11 mouse cellular contexts compared by ENCODE assay signal in genomic region chr3:121212156-121212555, GRCm38 (mm10). TPM values are rescaled to one million over a fixed set of nuclear protein-coding genes. Genes with fewer than 3 reads are reported as not detected.
DNase-seq lines count a peak whose midpoint lies in the region; ATAC-seq and TF ChIP-seq lines count a peak whose summit lies in the region.
"Had no signal": no experiment of that assay in that cellular context is flagged by ENCODE, and none has a peak within 500 bp of the region (broad histone marks: within the 10 kb centered on the region; RNA-seq: fewer than 3 reads in every experiment).

No protein-coding gene starts in this region.

- no peak overlapping the region for H3K4me3 ChIP-seq in layer of hippocampus, adult 2 months
- no peak overlapping the region for H3K4me3 ChIP-seq in midbrain, embryonic 13.5 days (replicated peaks)
- H3K4me3 ChIP-seq: limb, embryonic 13.5 days had no signal

- no peak for ATAC-seq in midbrain, embryonic 13.5 days
- ATAC-seq: activated CD4-positive, CD25-positive, alpha-beta regulatory T cell, adult 4 months had no signal

- no peaks in the 10 kb centered on the region for H3K27me3 ChIP-seq in midbrain, embryonic 13.5 days
- H3K27me3 ChIP-seq: limb, embryonic 13.5 days had no signal

- H3K27ac ChIP-seq in layer of hippocampus, adult 2 months: no peak overlapping the region
- H3K27ac ChIP-seq in midbrain, embryonic 13.5 days: no peak overlapping the region
- H3K27ac ChIP-seq: limb, embryonic 13.5 days had no signal

- no peak overlapping the region for H3K9ac ChIP-seq in midbrain, embryonic 13.5 days (replicated peaks)
- H3K9ac ChIP-seq: limb, embryonic 13.5 days had no signal

- no peaks in the 10 kb centered on the region for H3K36me3 ChIP-seq in midbrain, embryonic 13.5 days
- H3K36me3 ChIP-seq: limb, embryonic 13.5 days had no signal

- no peak overlapping the region for H3K4me2 ChIP-seq in midbrain, embryonic 13.5 days (replicated peaks)
- H3K4me2 ChIP-seq: limb, embryonic 13.5 days had no signal

- no peaks in the 10 kb centered on the region for H3K9me3 ChIP-seq in midbrain, embryonic 13.5 days
- H3K9me3 ChIP-seq: limb, embryonic 13.5 days had no signal

- peak; percentile 44 for DNase-seq in cerebellum, adult 9-10 months
- DNase-seq in cerebellum, adult 11-12 months: no peak
- no peak for DNase-seq in layer of hippocampus, adult 2 months (ENCODE audit: low spot score in 2 of 2)
- no peak for DNase-seq in layer of hippocampus, postnatal 14 days (ENCODE audit: low spot score in 2 of 2)
- DNase-seq in 3T3-L1 (ENCODE audit: low read depth, low spot score): peak; percentile 31
- peak; percentile 38 for DNase-seq in R1 (ENCODE audit: low read depth, low spot score)
- DNase-seq in retina, embryonic 14.5 days (ENCODE audit: low spot score): no peak
- DNase-seq: heart, postnatal 10 days had no signal

- peaks cover 8% of the 10 kb centered on the region for H3K4me1 ChIP-seq in midbrain, embryonic 13.5 days (replicated peaks)
- H3K4me1 ChIP-seq: limb, embryonic 13.5 days had no signal

- 51% methylated on average over 1 of the region's 1 CpGs for WGBS in midbrain, embryonic 13.5 days

- peak; percentile 59 for TF ChIP-seq CTCF in layer of hippocampus, adult 2 months (conservative IDR thresholded peaks at IDR 0.05)

RNA-seq across cellular contexts. Expression of gene Rwdd3, which starts 40.7 kb away (rescaled TPM):
- total RNA-seq in layer of hippocampus, adult 2 months (2021): 10 to 100 TPM; 26.3 to 31.2 TPM
- total RNA-seq in layer of hippocampus, postnatal 14 days (2021): 10 to 100 TPM; 29.7 to 31.0 TPM
- polyA plus RNA-seq in midbrain, embryonic 13.5 days (2015; fragmentation: Nextera tagmentation; extraction: Ambion mirVana): 4.7 and 5.5 TPM in 2 replicates

Comparison
In these comparisons a context has a peak if more than half of its experiments do, and no peak if none do; other contexts are left out.
1. DNase-seq: peak in cerebellum, adult 9-10 months (single experiment), 3T3-L1 (single experiment) and R1 (single experiment); none in cerebellum, adult 11-12 months (single experiment), layer of hippocampus, adult 2 months (0 of 2), layer of hippocampus, postnatal 14 days (0 of 2) and retina, embryonic 14.5 days (single experiment).